ENCODE assay signal across 49 mouse cellular contexts in the genomic region with DNA sequence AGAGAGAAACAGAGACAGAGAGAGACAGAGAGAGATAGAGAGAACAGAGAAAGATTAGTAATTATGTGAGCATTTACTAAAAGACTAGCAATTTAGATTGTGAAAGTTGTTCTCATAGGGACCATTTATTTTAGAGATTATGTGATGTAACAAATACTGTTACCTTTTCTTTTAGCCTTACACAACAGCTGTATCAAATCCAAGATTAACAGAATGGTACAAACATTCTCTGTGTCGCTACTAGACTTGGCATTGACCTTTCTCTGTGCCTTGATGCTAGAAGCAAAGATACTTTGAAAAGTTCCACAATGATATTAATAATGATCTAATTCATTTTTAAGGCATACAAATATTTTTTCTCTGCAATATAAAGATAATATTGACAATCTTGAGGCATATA. TPM values are rescaled to one million over a fixed set of nuclear protein-coding genes. Genes with fewer than 3 reads are reported as not detected.
"Had no signal": no experiment of that assay in that cellular context is flagged by ENCODE, and none has a peak within 500 bp of the region (broad histone marks: within the 10 kb centered on the region; RNA-seq: fewer than 3 reads in every experiment).

No protein-coding gene starts in this region.

- H3K36me3 ChIP-seq: heart, embryonic 10.5 days; heart, embryonic 12.5 days; heart, embryonic 13.5 days; heart, embryonic 15.5 days; hindbrain, embryonic 10.5 days; hindbrain, embryonic 12.5 days; hindbrain, embryonic 13.5 days; hindbrain, embryonic 15.5 days; intestine, embryonic 15.5 days; kidney, embryonic 15.5 days had no signal

- H3K27me3 ChIP-seq: heart, embryonic 12.5 days; heart, embryonic 13.5 days; heart, embryonic 15.5 days; hindbrain, embryonic 12.5 days; hindbrain, embryonic 13.5 days; hindbrain, embryonic 15.5 days; intestine, embryonic 15.5 days; kidney, embryonic 15.5 days had no signal

- H3K27ac ChIP-seq: heart, embryonic 10.5 days; heart, embryonic 13.5 days; heart, embryonic 15.5 days; hindbrain, embryonic 10.5 days; hindbrain, embryonic 12.5 days; hindbrain, embryonic 13.5 days; hindbrain, embryonic 14.5 days; hindbrain, embryonic 15.5 days; hindbrain, postnatal 0 days; intestine, embryonic 15.5 days; kidney, embryonic 15.5 days; kidney, postnatal 0 days; layer of hippocampus, adult 2 months had no signal

- H3K4me1 ChIP-seq: heart, embryonic 10.5 days; heart, embryonic 12.5 days; heart, embryonic 13.5 days; heart, embryonic 15.5 days; hindbrain, embryonic 10.5 days; hindbrain, embryonic 12.5 days; hindbrain, embryonic 13.5 days; hindbrain, embryonic 15.5 days; intestine, embryonic 15.5 days; kidney, embryonic 15.5 days had no signal

- H3K4me2 ChIP-seq: heart, embryonic 11.5 days; heart, embryonic 12.5 days; heart, embryonic 13.5 days; heart, embryonic 15.5 days; hindbrain, embryonic 12.5 days; hindbrain, embryonic 13.5 days; hindbrain, embryonic 14.5 days; hindbrain, embryonic 15.5 days; intestine, embryonic 15.5 days; kidney, embryonic 15.5 days had no signal

- H3K9me3 ChIP-seq: heart, embryonic 10.5 days; heart, embryonic 12.5 days; heart, embryonic 13.5 days; heart, embryonic 15.5 days; hindbrain, embryonic 10.5 days; hindbrain, embryonic 12.5 days; hindbrain, embryonic 13.5 days; hindbrain, embryonic 15.5 days; intestine, embryonic 15.5 days; kidney, embryonic 15.5 days had no signal

- H3K9ac ChIP-seq: heart, embryonic 12.5 days; heart, embryonic 13.5 days; heart, embryonic 15.5 days; hindbrain, embryonic 12.5 days; hindbrain, embryonic 13.5 days; hindbrain, embryonic 14.5 days; hindbrain, embryonic 15.5 days; intestine, embryonic 15.5 days; kidney, embryonic 15.5 days had no signal

- H3K4me3 ChIP-seq: heart, embryonic 10.5 days; heart, embryonic 12.5 days; heart, embryonic 13.5 days; heart, embryonic 15.5 days; hindbrain, embryonic 10.5 days; hindbrain, embryonic 12.5 days; hindbrain, embryonic 13.5 days; hindbrain, embryonic 15.5 days; intestine, embryonic 15.5 days; kidney, embryonic 15.5 days; layer of hippocampus, adult 2 months had no signal

- ATAC-seq: hindbrain, embryonic 16.5 days; hindbrain, postnatal 0 days; inflammation-experienced regulatory T-cells, adult 6 months; intestine, embryonic 15.5 days; intestine, embryonic 16.5 days; intestine, postnatal 0 days had no signal

- DNase-seq: heart, postnatal 10 days; heart, postnatal 14 days; heart, postnatal 36 days; heart, postnatal 4 days; kidney, adult 11 months; kidney, adult 18-20 months; kidney, adult 2 months; kidney, adult 8-10 months; kidney, adult 9 months; kidney, postnatal 10 days; kidney, postnatal 14 days; kidney, postnatal 25 days; kidney, postnatal 36 days; kidney, postnatal 4 days; layer of hippocampus, adult 9-11 months; layer of hippocampus, postnatal 36 days had no signal

RNA-seq across cellular contexts. Expression of a gene that starts 11.0 kb away (rescaled TPM):
- total RNA-seq: heart, postnatal 10 days; heart, postnatal 14 days; heart, postnatal 25 days; heart, postnatal 4 days; hematopoietic stem cell, adult 5-6 weeks; hindbrain, postnatal 0 days; layer of hippocampus, adult 18-20 months; layer of hippocampus, adult 2 months; layer of hippocampus, adult 8-10 months; layer of hippocampus, postnatal 10 days; layer of hippocampus, postnatal 14 days; layer of hippocampus, postnatal 25 days; layer of hippocampus, postnatal 36 days; left cerebral cortex, adult 18-20 months had no signal
- polyA plus RNA-seq: heart, embryonic 10.5 days; heart, embryonic 11.5 days; heart, embryonic 12.5 days; heart, embryonic 13.5 days; heart, embryonic 14.5 days; heart, embryonic 15.5 days; heart, embryonic 16.5 days; heart, postnatal 0 days; hindbrain, embryonic 10.5 days; hindbrain, embryonic 11.5 days; hindbrain, embryonic 12.5 days; hindbrain, embryonic 13.5 days; hindbrain, embryonic 14.5 days; hindbrain, embryonic 15.5 days; hindbrain, embryonic 16.5 days; hindbrain, postnatal 0 days; inflammation-experienced regulatory T-cells, adult 6 months; intestine, embryonic 14.5 days; intestine, embryonic 15.5 days; intestine, embryonic 16.5 days; intestine, postnatal 0 days; kidney, adult 2 months; large intestine, adult 2 months had no signal

RNA-seq across cellular contexts. Expression of a gene that starts 11.6 kb away (rescaled TPM):
- total RNA-seq: heart, postnatal 10 days; heart, postnatal 25 days; heart, postnatal 36 days; heart, postnatal 4 days; hematopoietic stem cell, adult 5-6 weeks; hindbrain, postnatal 0 days; layer of hippocampus, adult 18-20 months; layer of hippocampus, adult 2 months; layer of hippocampus, adult 8-10 months; layer of hippocampus, postnatal 10 days; layer of hippocampus, postnatal 14 days; layer of hippocampus, postnatal 25 days; layer of hippocampus, postnatal 36 days; left cerebral cortex, adult 18-20 months had no signal
- polyA plus RNA-seq: heart, embryonic 10.5 days; heart, embryonic 11.5 days; heart, embryonic 12.5 days; heart, embryonic 13.5 days; heart, embryonic 14.5 days; heart, embryonic 15.5 days; heart, postnatal 0 days; hindbrain, embryonic 10.5 days; hindbrain, embryonic 11.5 days; hindbrain, embryonic 12.5 days; hindbrain, embryonic 13.5 days; hindbrain, embryonic 14.5 days; hindbrain, embryonic 15.5 days; hindbrain, embryonic 16.5 days; hindbrain, postnatal 0 days had no signal

RNA-seq across cellular contexts. Expression of a gene that starts 42.4 kb away (rescaled TPM):
- total RNA-seq: heart, postnatal 10 days; heart, postnatal 14 days; heart, postnatal 25 days; heart, postnatal 36 days; heart, postnatal 4 days; hematopoietic stem cell, adult 5-6 weeks; hindbrain, postnatal 0 days; layer of hippocampus, adult 18-20 months; layer of hippocampus, adult 2 months; layer of hippocampus, adult 8-10 months; layer of hippocampus, postnatal 10 days; layer of hippocampus, postnatal 14 days; layer of hippocampus, postnatal 25 days; layer of hippocampus, postnatal 36 days; left cerebral cortex, adult 18-20 months had no signal
- polyA plus RNA-seq: heart, embryonic 11.5 days; heart, embryonic 12.5 days; heart, embryonic 13.5 days; heart, embryonic 14.5 days; heart, embryonic 15.5 days; heart, postnatal 0 days; hindbrain, embryonic 10.5 days; hindbrain, embryonic 12.5 days; hindbrain, embryonic 13.5 days; hindbrain, embryonic 14.5 days; hindbrain, embryonic 15.5 days; hindbrain, embryonic 16.5 days; hindbrain, postnatal 0 days; inflammation-experienced regulatory T-cells, adult 6 months had no signal
